In genomic region chr14:102917929-102918328, GRCm38 (mm10) we compare ENCODE assay signal across 24 mouse cellular contexts.
DNase-seq lines count a peak whose midpoint lies in the region; ATAC-seq lines count a peak whose summit lies in the region.
"Had no signal": no experiment of that assay in that cellular context is flagged by ENCODE, and none has a peak within 500 bp of the region (broad histone marks: within the 10 kb centered on the region; RNA-seq: fewer than 3 reads in every experiment).

No protein-coding gene starts in this region.

- no peaks in the 10 kb centered on the region for H3K9me3 ChIP-seq in heart, embryonic 14.5 days (ENCODE audit: control insufficient read depth, low read length)
- H3K9me3 ChIP-seq in megakaryocyte, embryonic 14.5 days: no peaks in the 10 kb centered on the region
- H3K9me3 ChIP-seq: embryonic facial prominence, embryonic 12.5 days; embryonic facial prominence, embryonic 15.5 days; heart, embryonic 15.5 days; hindbrain, embryonic 10.5 days; hindbrain, embryonic 13.5 days; intestine, embryonic 15.5 days had no signal

- H3K4me2 ChIP-seq in heart, embryonic 14.5 days (ENCODE audit: low read length): no peak overlapping the region
- H3K4me2 ChIP-seq: embryonic facial prominence, embryonic 12.5 days; embryonic facial prominence, embryonic 15.5 days; heart, embryonic 15.5 days; hindbrain, embryonic 13.5 days; intestine, embryonic 15.5 days had no signal

- H3K36me3 ChIP-seq in heart, embryonic 14.5 days (ENCODE audit: control insufficient read depth, insufficient read depth, low read length): no peaks in the 10 kb centered on the region
- no peaks in the 10 kb centered on the region for H3K36me3 ChIP-seq in megakaryocyte, embryonic 14.5 days (replicated peaks; ENCODE audit: low read length)
- H3K36me3 ChIP-seq: embryonic facial prominence, embryonic 12.5 days; embryonic facial prominence, embryonic 15.5 days; heart, embryonic 15.5 days; hindbrain, embryonic 10.5 days; hindbrain, embryonic 13.5 days; intestine, embryonic 15.5 days had no signal

- peak; percentile 46 for DNase-seq in heart, adult 11 months
- no peak for DNase-seq in heart, adult 9 months (ENCODE audit: low spot score in 2 of 2)
- no peak for DNase-seq in heart, adult 18-20 months
- DNase-seq: adrenal gland, adult 2 months; adrenal gland, postnatal 14 days; cerebellum, adult 11 months; cerebellum, adult 2 months; cerebellum, adult 9-11 months; cerebellum, postnatal 25 days; gastrocnemius, postnatal 25 days; heart, postnatal 36 days; kidney, adult 11 months; kidney, adult 8-10 months had no signal

- H3K4me1 ChIP-seq in heart, embryonic 14.5 days (ENCODE audit: control insufficient read depth in 2 of 2, insufficient read depth in 2 of 2, low read length in 2 of 2): peaks cover 4 to 7% of the 10 kb centered on the region in 2 experiments; a peak in 2 of 4 replicates
- H3K4me1 ChIP-seq in megakaryocyte, embryonic 14.5 days: peaks cover 33% of the 10 kb centered on the region
- H3K4me1 ChIP-seq: embryonic facial prominence, embryonic 12.5 days; hindbrain, embryonic 10.5 days; hindbrain, embryonic 13.5 days; intestine, embryonic 15.5 days had no signal

- H3K9ac ChIP-seq in heart, embryonic 14.5 days (ENCODE audit: low read length): no peak overlapping the region
- H3K9ac ChIP-seq: embryonic facial prominence, embryonic 12.5 days; embryonic facial prominence, embryonic 15.5 days; heart, embryonic 15.5 days; hindbrain, embryonic 13.5 days; intestine, embryonic 15.5 days had no signal

- no peak overlapping the region for H3K4me3 ChIP-seq in heart, embryonic 14.5 days (ENCODE audit: control insufficient read depth in 1 of 2, insufficient read depth in 1 of 2, low read depth in 1 of 2, low read length in 2 of 2)
- H3K4me3 ChIP-seq in megakaryocyte, embryonic 14.5 days (replicated peaks): peak overlapping the region; percentile 24
- H3K4me3 ChIP-seq: embryonic facial prominence, embryonic 12.5 days; embryonic facial prominence, embryonic 15.5 days; heart, embryonic 15.5 days; hindbrain, embryonic 10.5 days; hindbrain, embryonic 13.5 days; intestine, embryonic 15.5 days had no signal

- peak; percentile 34 for ATAC-seq in heart, embryonic 14.5 days (ENCODE audit: insufficient number of reproducible peaks, insufficient read depth, low FRiP score, low read depth)
- no peak for ATAC-seq in megakaryocyte, adult 5-6 weeks (ENCODE audit: poor library complexity, severe bottlenecking)
- ATAC-seq: CD4-positive, CD25-positive, alpha-beta regulatory T cell, adult 4 months; hindbrain, embryonic 16.5 days; intestine, embryonic 15.5 days had no signal

- no peaks in the 10 kb centered on the region for H3K27me3 ChIP-seq in heart, embryonic 14.5 days (ENCODE audit: control insufficient read depth, insufficient read depth, low read length)
- H3K27me3 ChIP-seq in megakaryocyte, embryonic 14.5 days (replicated peaks): no peaks in the 10 kb centered on the region
- H3K27me3 ChIP-seq: embryonic facial prominence, embryonic 12.5 days; embryonic facial prominence, embryonic 15.5 days; heart, embryonic 15.5 days; hindbrain, embryonic 13.5 days; intestine, embryonic 15.5 days had no signal

- 14% methylated on average over 1 of the region's 1 CpGs for WGBS in heart, embryonic 14.5 days

- H3K27ac ChIP-seq in heart, embryonic 14.5 days (replicated peaks in 1 of 2; ENCODE audit: control insufficient read depth in 1 of 2, insufficient read depth in 1 of 2, low read depth in 2 of 2, low read length in 2 of 2): 0 out of 4 replicates have a peak overlapping the region, but pooled peaks of 1 of the 2 experiments have one; percentile 14
- H3K27ac ChIP-seq: embryonic facial prominence, embryonic 12.5 days; embryonic facial prominence, embryonic 15.5 days; heart, embryonic 15.5 days; hindbrain, embryonic 10.5 days; hindbrain, embryonic 13.5 days; intestine, embryonic 15.5 days had no signal
